Mouse (Mus musculus): ENCODE data around the gene Vmn1r68. TPM values are rescaled to one million over a fixed set of nuclear protein-coding genes. Genes with fewer than 3 reads are reported as not detected.

The Vmn1r68 gene
- polyA plus RNA-seq (2015; fragmentation: Nextera tagmentation; extraction: Ambion mirVana) = not detected in 2 replicates

- ATAC-seq (ENCODE audit: insufficient number of reproducible peaks, insufficient read depth, low FRiP score, low TSS enrichment, low read depth) = no peak
- no peaks in the 10 kb centered on the region for H3K27me3 ChIP-seq
- no peak within 1 kb of the TSS for H3K9ac ChIP-seq
- H3K27ac ChIP-seq = no peak within 1 kb of the TSS
- H3K4me1 ChIP-seq = no peaks in the 10 kb centered on the region
- H3K36me3 ChIP-seq = no peaks in the 10 kb centered on the region
- no peaks in the 10 kb centered on the region for H3K9me3 ChIP-seq
- H3K4me3 ChIP-seq = no peak within 1 kb of the TSS
- no peak within 1 kb of the TSS for H3K4me2 ChIP-seq
- WGBS = 66% methylated on average over 2 of the region's 2 CpGs
Measured at GRCm38 (mm10) chr7:10558385-10558784, at the start of gene Vmn1r68. Gene Vmn1r68 (minus strand): TSS chr7:10558485.

DNA sequence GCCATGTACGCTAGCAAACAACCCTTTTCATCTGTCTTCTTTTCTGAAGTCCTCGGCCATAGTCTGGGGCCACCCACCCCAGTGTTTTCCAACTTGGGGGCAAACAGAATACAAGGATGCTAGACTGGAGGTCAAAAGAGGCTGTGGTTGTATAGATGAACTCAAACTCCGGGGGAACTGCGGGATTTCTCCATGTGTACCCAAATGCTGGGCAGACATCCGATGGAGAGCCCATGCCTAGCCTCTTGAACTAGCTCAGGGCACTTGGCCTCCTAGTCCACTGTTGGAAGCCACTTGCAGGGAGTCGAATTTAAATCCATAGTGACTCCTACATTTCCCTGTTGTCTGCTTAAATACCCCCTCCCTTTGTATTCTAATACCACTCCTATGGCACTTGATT is 62.7 kb downstream of the Vmn1r68 start:
- Histone ChIP-seq H3K4me3 (peak overlapping the region; percentile 72), H3K4me2 (peak overlapping the region; percentile 77), H3K27ac (no peak overlapping the region), H3K4me1 (peaks cover 9% of the 10 kb centered on the region), H3K27me3 (no peaks in the 10 kb centered on the region), H3K36me3 (peaks cover 26% of the 10 kb centered on the region), H3K9me3 (0 out of 2 replicates have a peak, but pooled peaks cover 3% of the 10 kb centered on the region), H3K9ac (no peak overlapping the region)
- no peak for ATAC-seq (ENCODE audit: insufficient number of reproducible peaks, insufficient read depth, low FRiP score, low TSS enrichment, low read depth)
- 30% methylated on average over 6 of the region's 6 CpGs for WGBS

DNA sequence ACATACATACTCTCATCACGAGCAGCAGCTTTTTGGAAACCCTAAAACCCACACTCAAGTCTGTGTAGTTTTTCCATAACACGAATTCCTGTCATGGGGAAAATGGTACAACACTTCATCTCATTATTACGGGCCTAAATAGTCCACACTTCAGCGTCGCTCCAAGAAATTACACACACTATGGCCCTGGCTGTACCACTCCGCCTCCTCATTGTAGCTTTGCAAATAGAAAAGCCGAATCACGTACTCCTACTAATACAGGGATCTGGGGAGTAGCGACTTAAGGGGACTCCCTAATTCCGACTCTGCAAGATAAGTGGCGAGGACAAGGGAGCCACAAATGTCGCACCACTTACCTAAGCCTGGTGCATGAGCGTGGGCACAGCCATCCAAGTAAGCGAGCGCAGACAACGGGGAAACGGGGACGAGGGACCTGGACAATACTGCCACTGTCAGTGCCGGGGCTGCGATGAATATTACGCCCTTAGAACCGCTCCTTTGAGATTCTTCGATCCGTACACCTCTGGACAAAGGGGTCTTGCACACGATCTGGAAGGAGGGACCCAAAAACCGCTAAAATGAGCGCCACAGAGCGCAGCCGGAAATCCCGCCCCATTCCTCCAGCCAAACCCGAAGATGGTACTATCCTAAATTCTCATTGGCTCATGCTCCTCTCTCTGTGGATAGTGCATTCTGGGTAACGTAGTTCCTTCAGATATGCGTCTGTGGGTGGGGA is 63.3 kb downstream of the Vmn1r68 start, which contains the start of gene Zik1:
Zik1 (minus strand) TSS at position 609 of the 736 bp plus-strand sequence.
- peak; percentile 94 for ATAC-seq (ENCODE audit: insufficient number of reproducible peaks, insufficient read depth, low FRiP score, low TSS enrichment, low read depth)
- Histone ChIP-seq H3K4me2 (peak within 1 kb of the TSS; percentile 77), H3K4me1 (peaks cover 9% of the 10 kb centered on the region), H3K4me3 (peak within 1 kb of the TSS; percentile 72), H3K27ac (peak within 1 kb of the TSS; percentile 77), H3K9me3 (0 out of 2 replicates have a peak, but pooled peaks cover 3% of the 10 kb centered on the region), H3K36me3 (peaks cover 32% of the 10 kb centered on the region), H3K9ac (peak within 1 kb of the TSS; percentile 86), H3K27me3 (no peaks in the 10 kb centered on the region)
- WGBS = 2% methylated on average over 33 of the region's 33 CpGs

DNA sequence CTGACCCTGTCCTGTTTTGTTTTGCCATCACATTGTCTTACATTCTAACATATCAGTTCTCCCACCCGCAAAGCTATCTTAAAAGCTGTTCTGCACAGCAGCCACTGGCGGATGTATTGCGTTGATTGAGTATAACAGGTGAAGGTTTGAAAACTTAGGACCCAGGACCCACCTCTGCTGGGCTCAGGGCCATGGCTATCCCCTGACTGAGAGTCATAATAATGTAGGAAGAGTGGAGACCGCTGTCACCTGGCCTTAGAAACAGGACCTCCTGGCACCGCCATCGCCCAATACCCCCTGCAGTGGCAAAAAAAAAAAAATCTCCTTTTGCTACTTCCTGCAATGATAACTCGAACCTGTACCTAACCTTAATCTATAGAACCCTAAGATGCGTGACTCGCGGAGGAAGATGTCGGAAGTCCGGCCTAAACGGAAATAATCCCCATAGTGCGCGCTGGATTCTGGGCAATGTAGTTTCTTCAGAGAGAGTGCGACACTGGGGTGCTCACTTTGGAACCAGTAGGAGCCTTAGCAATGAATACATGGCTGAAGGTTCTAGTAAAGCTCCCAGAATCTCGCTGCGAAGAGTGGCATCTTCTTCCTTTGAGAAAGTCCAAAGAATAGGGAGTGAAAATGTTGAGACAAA is 77.6 kb downstream of the Vmn1r68 start:
- peak overlapping the region; percentile 29 for H3K4me3 ChIP-seq
- H3K27ac ChIP-seq = no peak overlapping the region
- 67% methylated on average over 18 of the region's 18 CpGs for whole genome bisulfite sequencing
- no peak for ATAC-seq (ENCODE audit: insufficient number of reproducible peaks, insufficient read depth, low FRiP score, low TSS enrichment, low read depth)
- H3K27me3 ChIP-seq = no peaks in the 10 kb centered on the region
- H3K9ac ChIP-seq = no peak overlapping the region
- H3K36me3 ChIP-seq = no peaks in the 10 kb centered on the region
- no peaks in the 10 kb centered on the region for H3K9me3 ChIP-seq
- H3K4me1 ChIP-seq = no peaks in the 10 kb centered on the region
- peak overlapping the region; percentile 43 for H3K4me2 ChIP-seq

DNA sequence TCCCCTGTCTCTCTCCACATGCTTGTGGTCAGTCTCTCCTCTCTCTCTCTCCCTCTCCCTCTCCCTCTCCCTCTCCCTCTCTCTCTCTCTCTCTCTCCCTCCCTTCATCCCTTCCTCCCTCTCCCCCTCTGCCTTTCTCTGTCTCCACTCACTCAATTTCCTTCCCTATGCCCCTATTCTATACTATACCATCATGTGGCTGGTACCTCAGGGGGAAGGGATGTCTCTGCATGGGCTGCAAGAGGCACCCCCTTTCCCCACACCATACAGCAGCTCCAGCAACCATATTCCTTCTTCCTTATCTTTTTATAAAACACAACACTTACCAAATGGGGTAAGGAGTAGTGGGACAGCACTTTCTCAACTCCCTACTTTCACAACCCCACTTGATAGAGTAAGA is 78.5 kb downstream of the Vmn1r68 start:
- no peak for ATAC-seq (ENCODE audit: insufficient number of reproducible peaks, insufficient read depth, low FRiP score, low TSS enrichment, low read depth)
- no peak overlapping the region for H3K9ac ChIP-seq
- no peaks in the 10 kb centered on the region for H3K9me3 ChIP-seq
- H3K27me3 ChIP-seq = no peaks in the 10 kb centered on the region
- H3K4me3 ChIP-seq = no peak overlapping the region
- no peaks in the 10 kb centered on the region for H3K4me1 ChIP-seq
- no peak overlapping the region for H3K27ac ChIP-seq
- no peak overlapping the region for H3K4me2 ChIP-seq
- H3K36me3 ChIP-seq = no peaks in the 10 kb centered on the region

GRCm38 (mm10) chr7:10458166-10458565 is 100.1 kb downstream of the Vmn1r68 start:
- no peak overlapping the region for H3K4me2 ChIP-seq
- H3K27me3 ChIP-seq = no peaks in the 10 kb centered on the region
- no peaks in the 10 kb centered on the region for H3K36me3 ChIP-seq
- ATAC-seq (ENCODE audit: insufficient number of reproducible peaks, insufficient read depth, low FRiP score, low TSS enrichment, low read depth) = no peak
- no peaks in the 10 kb centered on the region for H3K4me1 ChIP-seq
- no peak overlapping the region for H3K9ac ChIP-seq
- 66% methylated on average over 3 of the region's 3 CpGs for WGBS
- H3K9me3 ChIP-seq = no peaks in the 10 kb centered on the region
- H3K4me3 ChIP-seq = no peak overlapping the region
- no peak overlapping the region for H3K27ac ChIP-seq

Other genes starting within 250 kb of the Vmn1r68 start
- gene Vmn1r67, start 115.2 kb downstream of the Vmn1r68 start, polyA plus RNA-seq (2015; fragmentation: Nextera tagmentation; extraction: Ambion mirVana) = not detected in 2 replicates
- gene Zik1, start 63.1 kb downstream of the Vmn1r68 start, polyA plus RNA-seq (2015; fragmentation: Nextera tagmentation; extraction: Ambion mirVana) = 19.2 and 20.9 TPM in 2 replicates
- gene Vmn1r69, start 55.2 kb upstream of the Vmn1r68 start, polyA plus RNA-seq (2015; fragmentation: Nextera tagmentation; extraction: Ambion mirVana) = not detected in 2 replicates
- not detected in 2 replicates for gene Vmn1r70, start 73.0 kb upstream of the Vmn1r68 start, polyA plus RNA-seq (2015; fragmentation: Nextera tagmentation; extraction: Ambion mirVana)
- not detected in 2 replicates for gene Nlrp4b, start 129.3 kb upstream of the Vmn1r68 start, polyA plus RNA-seq (2015; fragmentation: Nextera tagmentation; extraction: Ambion mirVana)
- gene Vmn1r71, start 195.9 kb upstream of the Vmn1r68 start, polyA plus RNA-seq (2015; fragmentation: Nextera tagmentation; extraction: Ambion mirVana) = not detected in 2 replicates